ENCODE assay signal across 8 mouse cellular contexts in genomic region chr10:52690334-52690991, GRCm38 (mm10). TPM values are rescaled to one million over a fixed set of nuclear protein-coding genes. Genes with fewer than 3 reads are reported as not detected.
DNase-seq lines count a peak whose midpoint lies in the region; ATAC-seq lines count a peak whose summit lies in the region.

TSS of gene Slc35f1 (plus strand) at chr10:52690533.

- peaks cover 14% of the 10 kb centered on the region for H3K4me1 ChIP-seq in forebrain, embryonic 16.5 days (replicated peaks; ENCODE audit: control insufficient read depth, insufficient read depth, low read length)
- no peaks in the 10 kb centered on the region for H3K4me1 ChIP-seq in hindbrain, embryonic 11.5 days (replicated peaks; ENCODE audit: control insufficient read depth, insufficient read depth, low read length)
- H3K4me1 ChIP-seq in lung, embryonic 16.5 days (replicated peaks; ENCODE audit: control insufficient read depth, insufficient read depth, low read length) = peaks cover 2% of the 10 kb centered on the region; the same call in 1 of the 2 replicates

- ATAC-seq in forebrain, embryonic 16.5 days = peak; percentile 92
- ATAC-seq in hindbrain, embryonic 11.5 days (ENCODE audit: low FRiP score) = peak; percentile 91
- ATAC-seq in lung, embryonic 16.5 days (ENCODE audit: low read depth) = peak; percentile 88

- H3K36me3 ChIP-seq in forebrain, embryonic 16.5 days (ENCODE audit: control insufficient read depth, insufficient read depth) = no peaks in the 10 kb centered on the region
- no peaks in the 10 kb centered on the region for H3K36me3 ChIP-seq in hindbrain, embryonic 11.5 days (ENCODE audit: control insufficient read depth, insufficient read depth, low read length)
- H3K36me3 ChIP-seq in lung, embryonic 16.5 days (ENCODE audit: control insufficient read depth, insufficient read depth, low read length) = no peaks in the 10 kb centered on the region

- H3K9me3 ChIP-seq in forebrain, embryonic 16.5 days (ENCODE audit: control insufficient read depth, low read length) = no peaks in the 10 kb centered on the region
- H3K9me3 ChIP-seq in hindbrain, embryonic 11.5 days (ENCODE audit: control insufficient read depth, low read length) = no peaks in the 10 kb centered on the region
- no peaks in the 10 kb centered on the region for H3K9me3 ChIP-seq in lung, embryonic 16.5 days (ENCODE audit: control insufficient read depth, low read length)

- under 1% methylated on average over 52 of the region's 54 CpGs for WGBS in forebrain, embryonic 16.5 days
- 0% methylated on average over 36 of the region's 54 CpGs for WGBS in hindbrain, embryonic 11.5 days
- WGBS in lung, embryonic 16.5 days = 0% methylated on average over 54 of the region's 54 CpGs

- no peaks in the 10 kb centered on the region for H3K27me3 ChIP-seq in forebrain, embryonic 16.5 days (replicated peaks; ENCODE audit: control insufficient read depth, insufficient read depth, low read length)
- no peaks in the 10 kb centered on the region for H3K27me3 ChIP-seq in hindbrain, embryonic 11.5 days (ENCODE audit: control insufficient read depth, insufficient read depth, low read length)
- H3K27me3 ChIP-seq in lung, embryonic 16.5 days (ENCODE audit: control insufficient read depth, insufficient read depth, low read depth, low read length) = peaks cover 3% of the 10 kb centered on the region

- peak within 1 kb of the TSS; percentile 95 for H3K27ac ChIP-seq in forebrain, embryonic 16.5 days (ENCODE audit: low read length)
- peak within 1 kb of the TSS; percentile 72 for H3K27ac ChIP-seq in hindbrain, embryonic 11.5 days (ENCODE audit: low read depth, low read length)
- H3K27ac ChIP-seq in lung, embryonic 16.5 days (ENCODE audit: low read length) = peak within 1 kb of the TSS; percentile 46

- peak within 1 kb of the TSS; percentile 89 for H3K9ac ChIP-seq in forebrain, embryonic 16.5 days (replicated peaks; ENCODE audit: low read depth, low read length)
- peak within 1 kb of the TSS; percentile 67 for H3K9ac ChIP-seq in hindbrain, embryonic 11.5 days (ENCODE audit: low read depth, low read length)
- H3K9ac ChIP-seq in lung, embryonic 16.5 days (ENCODE audit: low read length) = peak within 1 kb of the TSS; percentile 67

- DNase-seq in ZHBTc4 (ENCODE audit: low read depth, low spot score) (peak; percentile 94), adipocyte (ENCODE audit: low spot score) (no peak)
- DNase-seq in cerebellum, adult 18-20 months = peak; percentile 34 to 66
- DNase-seq in hindbrain, embryonic 11.5 days (ENCODE audit: low spot score) = peak; percentile 95
- DNase-seq in layer of hippocampus, adult 9-11 months = peak; percentile 68
- peak; percentile 84 for DNase-seq in right cerebral cortex, adult 18-20 months

- H3K4me3 ChIP-seq in forebrain, embryonic 16.5 days (replicated peaks; ENCODE audit: low read length) = peak within 1 kb of the TSS; percentile 73
- H3K4me3 ChIP-seq in hindbrain, embryonic 11.5 days (ENCODE audit: low read depth, low read length) = peak within 1 kb of the TSS; percentile 66
- H3K4me3 ChIP-seq in lung, embryonic 16.5 days (ENCODE audit: low read length) = peak within 1 kb of the TSS; percentile 78

- peak within 1 kb of the TSS; percentile 57 for H3K4me2 ChIP-seq in forebrain, embryonic 16.5 days (ENCODE audit: low read length)
- peak within 1 kb of the TSS; percentile 56 for H3K4me2 ChIP-seq in hindbrain, embryonic 11.5 days (replicated peaks; ENCODE audit: low read depth, low read length)
- peak within 1 kb of the TSS; percentile 98 for H3K4me2 ChIP-seq in lung, embryonic 16.5 days (ENCODE audit: low read depth, low read length)

RNA-seq across cellular contexts. Expression of gene Slc35f1, which starts in this region (rescaled TPM):
- polyA plus RNA-seq in forebrain, embryonic 16.5 days (2015; fragmentation: Nextera tagmentation; extraction: Ambion mirVana) = 44.9 and 46.2 TPM in 2 replicates
- 10.8 and 13.4 TPM in 2 replicates for polyA plus RNA-seq in hindbrain, embryonic 11.5 days (2014; fragmentation: Nextera tagmentation; extraction: Ambion mirVana)
- polyA plus RNA-seq in lung, embryonic 16.5 days (2015; fragmentation: Nextera tagmentation; extraction: Ambion mirVana) = 0.93 and 1.1 TPM in 2 replicates
